Mouse (Mus musculus): ENCODE results near the gene Tbata. TPM values are rescaled to one million over a fixed set of nuclear protein-coding genes. Genes with fewer than 3 reads are reported as not detected.

The Tbata gene
- total and polyA plus RNA-seq, 3 experiments: not detected

DNA sequence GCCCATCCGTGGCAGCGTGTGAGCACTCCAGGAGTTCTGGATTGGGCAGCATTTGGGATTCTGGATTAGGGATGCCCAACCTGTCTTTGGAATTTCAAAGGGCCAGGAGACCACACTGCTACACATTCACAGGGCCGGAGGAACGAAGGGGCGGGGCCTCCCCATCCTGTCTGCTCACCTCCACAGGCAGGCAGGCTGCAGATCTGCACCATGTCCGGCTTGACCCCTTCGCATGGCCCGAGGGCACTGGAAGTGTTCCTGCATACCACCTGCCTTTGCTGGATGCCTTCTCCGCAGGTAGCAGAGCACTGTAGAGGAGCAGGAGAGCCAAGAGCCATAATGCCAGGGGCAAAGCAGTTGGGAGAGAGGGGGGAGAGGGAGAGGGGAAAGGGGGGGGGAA lies 29.2 kb downstream of the Tbata start:
- H3K36me3 ChIP-seq (ENCODE audit: control insufficient read depth in 1 of 2, insufficient read depth in 2 of 2, low read length in 2 of 2): no peaks in the 10 kb centered on the region
- no peak overlapping the region for H3K4me3 ChIP-seq (ENCODE audit: control insufficient read depth in 1 of 2, insufficient read depth in 1 of 2, low read depth in 2 of 2, low read length in 2 of 2)
- H3K9ac ChIP-seq (ENCODE audit: control insufficient read depth, low read depth, low read length, poor library complexity, severe bottlenecking): no peak overlapping the region
- H3K27me3 ChIP-seq (ENCODE audit: control insufficient read depth in 1 of 2, insufficient read depth in 2 of 2, low read length in 2 of 2): no peaks in the 10 kb centered on the region
- DNase-seq (ENCODE audit: low read depth, low spot score): no peak
- H3K27ac ChIP-seq (ENCODE audit: control insufficient read depth, low read depth, low read length): no peak overlapping the region
- no peaks in the 10 kb centered on the region for H3K9me3 ChIP-seq (replicated peaks; ENCODE audit: insufficient read depth, low read length)
- no peaks in the 10 kb centered on the region for H3K79me2 ChIP-seq (ENCODE audit: control insufficient read depth, insufficient read depth, low read length, poor library complexity)
- H3K4me1 ChIP-seq (ENCODE audit: control insufficient read depth in 1 of 2, insufficient read depth in 2 of 2, low read length in 2 of 2): no peaks in the 10 kb centered on the region
- no peak for TF ChIP-seq SIN3A (IDR thresholded peaks at IDR 0.05; ENCODE audit: low read length)
- TF ChIP-seq RCOR1 (IDR thresholded peaks at IDR 0.05; ENCODE audit: low read depth, low read length): no peak
- TF ChIP-seq ZNF384 (IDR thresholded peaks at IDR 0.05; ENCODE audit: low read depth, low read length): no peak
- no peak for TF ChIP-seq POLR2A (IDR thresholded peaks at IDR 0.05; ENCODE audit: control insufficient read depth in 1 of 2, insufficient read depth in 1 of 2, low read depth in 1 of 2, low read length in 2 of 2, poor library complexity in 1 of 2)
- no peak for TF ChIP-seq HCFC1 (IDR thresholded peaks at IDR 0.05; ENCODE audit: low read depth, low read length)
- TF ChIP-seq MYB (IDR thresholded peaks at IDR 0.05; ENCODE audit: low read depth, low read length): no peak
- no peak for TF ChIP-seq EP300 (IDR thresholded peaks at IDR 0.05; ENCODE audit: low read depth in 1 of 2, low read length in 2 of 2)
- no peak for TF ChIP-seq UBTF (IDR thresholded peaks at IDR 0.05; ENCODE audit: borderline replicate concordance, insufficient read depth, low read depth, low read length)
- TF ChIP-seq USF2 (IDR thresholded peaks at IDR 0.05; ENCODE audit: borderline replicate concordance in 1 of 2, insufficient read depth in 1 of 2, low read depth in 1 of 2, low read length in 2 of 2): no peak
- no peak for TF ChIP-seq ZMIZ1 (IDR thresholded peaks at IDR 0.05; ENCODE audit: low read depth, low read length)
- TF ChIP-seq TCF12 (IDR thresholded peaks at IDR 0.05; ENCODE audit: low read depth, low read length): no peak
- TF ChIP-seq SMC3 (IDR thresholded peaks at IDR 0.05; ENCODE audit: low read depth, low read length): no peak
- TF ChIP-seq RAD21 (IDR thresholded peaks at IDR 0.05; ENCODE audit: low read depth, low read length): no peak
- TF ChIP-seq ZKSCAN1 (IDR thresholded peaks at IDR 0.05; ENCODE audit: low read depth, low read length): no peak
- no peak for TF ChIP-seq CTCF (IDR thresholded peaks at IDR 0.05 in 2 of 3, conservative IDR thresholded peaks at IDR 0.05 in 1 of 3; ENCODE audit: control insufficient read depth in 1 of 3, insufficient read depth in 1 of 3, low read depth in 2 of 3, low read length in 3 of 3, poor library complexity in 1 of 3, severe bottlenecking in 1 of 3)
- TF ChIP-seq TBP (IDR thresholded peaks at IDR 0.05; ENCODE audit: low read depth, low read length): no peak
- TF ChIP-seq ZC3H11A (IDR thresholded peaks at IDR 0.05; ENCODE audit: low read depth, low read length): no peak
- no peak for TF ChIP-seq MEF2A (IDR thresholded peaks at IDR 0.05; ENCODE audit: extremely low read depth, insufficient replicate concordance, low read depth, low read length, poor library complexity, severe bottlenecking)

DNA sequence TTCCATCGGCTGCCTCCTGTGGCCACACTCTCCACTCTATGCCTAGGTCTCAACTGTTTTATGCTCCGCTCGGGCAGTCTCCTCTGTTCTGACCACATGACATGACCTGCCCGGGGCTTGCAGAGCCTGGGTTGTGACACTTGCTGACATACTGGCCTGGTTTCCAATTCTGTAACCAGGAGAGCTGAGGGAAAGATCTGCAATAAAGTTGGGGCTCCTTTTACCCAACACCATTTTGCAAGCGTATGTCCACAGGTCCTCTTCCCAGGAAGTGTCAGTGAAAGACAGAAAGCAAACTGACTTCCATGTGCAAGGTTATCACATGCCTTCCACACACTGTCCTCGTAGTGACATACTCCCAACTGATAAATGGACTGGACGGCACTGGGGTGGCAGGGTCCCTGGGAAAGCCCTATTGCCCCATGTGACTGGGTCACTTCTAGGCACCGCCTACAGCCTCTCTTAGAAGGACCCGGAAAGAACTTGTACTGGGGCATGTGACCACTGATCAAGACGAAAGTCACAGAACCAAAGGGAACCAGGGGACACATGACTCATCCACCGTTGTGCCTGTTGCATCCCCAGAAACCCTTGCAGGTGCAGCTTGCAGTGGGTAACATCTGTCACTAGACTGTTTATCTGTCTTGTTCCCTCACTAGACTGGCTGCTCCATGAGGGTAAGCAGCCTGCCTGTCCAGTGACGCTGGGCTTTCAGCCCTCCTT lies 30.0 kb downstream of the Tbata start:
- Histone ChIP-seq H3K36me3 (ENCODE audit: control insufficient read depth in 1 of 2, insufficient read depth in 2 of 2, low read length in 2 of 2) (no peaks in the 10 kb centered on the region), H3K79me2 (ENCODE audit: control insufficient read depth, insufficient read depth, low read length, poor library complexity) (no peaks in the 10 kb centered on the region), H3K9me3 (replicated peaks; ENCODE audit: insufficient read depth, low read length) (no peaks in the 10 kb centered on the region), H3K27ac (ENCODE audit: control insufficient read depth, low read depth, low read length) (no peak overlapping the region), H3K4me1 (ENCODE audit: control insufficient read depth in 1 of 2, insufficient read depth in 2 of 2, low read length in 2 of 2) (no peaks in the 10 kb centered on the region), H3K9ac (ENCODE audit: control insufficient read depth, low read depth, low read length, poor library complexity, severe bottlenecking) (no peak overlapping the region), H3K4me3 (ENCODE audit: control insufficient read depth in 1 of 2, insufficient read depth in 1 of 2, low read depth in 2 of 2, low read length in 2 of 2) (no peak overlapping the region), H3K27me3 (ENCODE audit: control insufficient read depth in 1 of 2, insufficient read depth in 2 of 2, low read length in 2 of 2) (no peaks in the 10 kb centered on the region)
- no peak for DNase-seq (ENCODE audit: low read depth, low spot score)
- TF ChIP-seq MEF2A (IDR thresholded peaks at IDR 0.05; ENCODE audit: extremely low read depth, insufficient replicate concordance, low read depth, low read length, poor library complexity, severe bottlenecking): no peak
